ENCODE assay signal across 8 mouse cellular contexts in the genomic region with DNA sequence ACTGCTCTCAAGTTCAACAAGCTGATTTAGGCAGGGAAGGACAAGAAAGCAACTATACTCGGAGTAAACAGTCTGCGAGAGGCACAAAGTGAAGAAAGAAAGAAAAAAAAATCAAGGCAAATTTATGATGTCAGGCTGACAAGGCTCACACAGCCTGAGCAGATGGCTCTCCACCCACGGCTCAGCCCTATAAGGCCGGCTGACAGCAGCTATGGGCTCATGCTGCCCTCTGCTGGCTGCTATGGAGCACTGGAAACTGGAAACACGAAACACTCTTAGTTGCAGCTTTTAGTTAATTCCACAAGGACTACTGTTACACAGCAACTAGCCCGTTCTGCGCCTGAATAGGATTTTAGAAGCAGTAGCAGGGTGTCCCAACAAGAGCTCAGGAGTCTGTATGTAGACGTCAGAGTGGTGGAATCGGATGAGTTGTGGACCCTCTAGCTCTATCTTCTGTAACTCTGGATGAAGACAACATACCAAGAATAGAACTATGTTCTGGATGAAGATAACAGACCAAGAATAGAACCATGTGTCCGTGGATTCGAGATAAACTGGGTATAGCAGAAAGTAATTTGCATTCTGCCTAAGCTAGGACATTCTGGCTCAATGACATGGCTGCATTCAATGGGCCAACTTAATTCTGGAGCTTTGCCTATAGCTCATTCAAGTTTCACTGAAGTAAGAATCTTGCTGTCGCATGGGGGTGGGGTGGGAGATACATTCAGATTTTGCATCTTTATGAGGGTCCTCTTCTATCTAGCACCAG. TPM values are rescaled to one million over a fixed set of nuclear protein-coding genes. Genes with fewer than 3 reads are reported as not detected.
A peak's percentile ranks its signal among the peaks of the same experiment; 100 is the strongest.
DNase-seq lines count a peak whose midpoint lies in the region; ATAC-seq and TF ChIP-seq lines count a peak whose summit lies in the region.

No protein-coding gene starts in this region.

- H3K9ac ChIP-seq in forebrain, embryonic 11.5 days (ENCODE audit: low read length) = no peak overlapping the region
- no peak overlapping the region for H3K9ac ChIP-seq in liver, embryonic 15.5 days
- H3K9ac ChIP-seq in neural tube, embryonic 12.5 days = no peak overlapping the region

- peak; percentile 49; the same call in 1 of the 2 replicates for ATAC-seq in G1E (ENCODE audit: extremely low read depth, insufficient number of reproducible peaks, low FRiP score, poor library complexity, severe bottlenecking)
- peak; percentile 81 for ATAC-seq in forebrain, embryonic 11.5 days (replicated peaks; ENCODE audit: low FRiP score)
- ATAC-seq in liver, embryonic 15.5 days (ENCODE audit: insufficient read depth) = peak; percentile 47; the same call in 1 of the 2 replicates
- peak; percentile 85 for ATAC-seq in neural tube, embryonic 12.5 days (ENCODE audit: low FRiP score, low read depth)

- 34% methylated on average over 12 of the region's 12 CpGs for WGBS in forebrain, embryonic 11.5 days
- WGBS in liver, embryonic 15.5 days (ENCODE audit: insufficient replicate concordance) = 13% methylated on average over 12 of the region's 12 CpGs
- WGBS in neural tube, embryonic 12.5 days = 30% methylated on average over 12 of the region's 12 CpGs

- peaks cover 8% of the 10 kb centered on the region for H3K36me3 ChIP-seq in G1E (replicated peaks)
- no peaks in the 10 kb centered on the region for H3K36me3 ChIP-seq in forebrain, embryonic 11.5 days (ENCODE audit: control insufficient read depth, insufficient read depth, low read length)
- H3K36me3 ChIP-seq in liver, embryonic 15.5 days (replicated peaks) = no peaks in the 10 kb centered on the region
- H3K36me3 ChIP-seq in neural tube, embryonic 12.5 days = peaks cover 8% of the 10 kb centered on the region

- no peaks in the 10 kb centered on the region for H3K9me3 ChIP-seq in G1E (replicated peaks)
- H3K9me3 ChIP-seq in forebrain, embryonic 11.5 days (ENCODE audit: control insufficient read depth, low read length) = no peaks in the 10 kb centered on the region
- H3K9me3 ChIP-seq in liver, embryonic 15.5 days (replicated peaks) = no peaks in the 10 kb centered on the region
- H3K9me3 ChIP-seq in neural tube, embryonic 12.5 days = no peaks in the 10 kb centered on the region

- TF ChIP-seq CTCF in G1E (IDR thresholded peaks at IDR 0.05; ENCODE audit: low read depth, low read length) = peak; percentile 84

- DNase-seq in G1E (ENCODE audit: low spot score) = peak; percentile 67
- DNase-seq in c-Kit-positive CD71-negative TER-119-negative erythroid progenitor cells, embryonic 14.5 days (ENCODE audit: low read depth) = peak; percentile 70
- DNase-seq in forebrain, embryonic 11.5 days (ENCODE audit: low spot score) = peak; percentile 79
- peak; percentile 74 for DNase-seq in heart, postnatal 10 days
- DNase-seq in kidney, postnatal 36 days = peak; percentile 46 to 79
- DNase-seq in thymus, postnatal 10 days (ENCODE audit: low spot score in 2 of 2) = peak; percentile 26 to 69

- H3K4me3 ChIP-seq in G1E (ENCODE audit: low read depth, low read length) = no peak overlapping the region
- no peak overlapping the region for H3K4me3 ChIP-seq in forebrain, embryonic 11.5 days (ENCODE audit: low read depth, low read length)
- H3K4me3 ChIP-seq in liver, embryonic 15.5 days (replicated peaks) = no peak overlapping the region
- H3K4me3 ChIP-seq in neural tube, embryonic 12.5 days = no peak overlapping the region

- intact Hi-C loops in heart, postnatal 10 days (cut with DNase I) = loop anchor here (2.0 to 10.0 kb wide), 8 partner anchors 125 to 657 kb away; a partner anchor contains a TSS

- no peak overlapping the region for H3K4me2 ChIP-seq in forebrain, embryonic 11.5 days (ENCODE audit: low read depth, low read length, severe bottlenecking)
- H3K4me2 ChIP-seq in liver, embryonic 15.5 days = no peak overlapping the region
- H3K4me2 ChIP-seq in neural tube, embryonic 12.5 days (replicated peaks) = no peak overlapping the region

- peaks cover 6% of the 10 kb centered on the region; the same call in 1 of the 2 replicates for H3K4me1 ChIP-seq in G1E (ENCODE audit: insufficient read depth, low read depth, low read length)
- H3K4me1 ChIP-seq in forebrain, embryonic 11.5 days (replicated peaks; ENCODE audit: control insufficient read depth, insufficient read depth, low read length) = no peaks in the 10 kb centered on the region
- peaks cover 49% of the 10 kb centered on the region for H3K4me1 ChIP-seq in liver, embryonic 15.5 days (replicated peaks)
- peaks cover 5% of the 10 kb centered on the region; the same call in 1 of the 2 replicates for H3K4me1 ChIP-seq in neural tube, embryonic 12.5 days

- peaks cover 47% of the 10 kb centered on the region for H3K27me3 ChIP-seq in G1E (ENCODE audit: insufficient read depth, low read length)
- no peaks in the 10 kb centered on the region for H3K27me3 ChIP-seq in forebrain, embryonic 11.5 days (ENCODE audit: control insufficient read depth, insufficient read depth, low read length)
- H3K27me3 ChIP-seq in liver, embryonic 15.5 days = no peaks in the 10 kb centered on the region
- H3K27me3 ChIP-seq in neural tube, embryonic 12.5 days (replicated peaks) = no peaks in the 10 kb centered on the region

- H3K27ac ChIP-seq in forebrain, embryonic 11.5 days (ENCODE audit: low read depth, low read length) = no peak overlapping the region
- H3K27ac ChIP-seq in liver, embryonic 15.5 days (replicated peaks) = 0 out of 2 replicates have a peak overlapping the region, but pooled peaks have one; percentile 14
- H3K27ac ChIP-seq in neural tube, embryonic 12.5 days = no peak overlapping the region

RNA-seq across cellular contexts. Expression of a gene that starts 22.5 kb away (rescaled TPM):
- total RNA-seq in G1E (2014; fragmentation: Nextera tagmentation) (34.2 and 40.3 TPM in 2 replicates), G1E (2017) (32.9 and 50.2 TPM in 2 replicates)
- polyA plus RNA-seq in G1E (2012) = 0.77 and 1.0 TPM in 2 replicates
- polyA plus RNA-seq in forebrain, embryonic 11.5 days (2014; fragmentation: Nextera tagmentation; extraction: Ambion mirVana) = 56.5 and 59.4 TPM in 2 replicates
- 10 to 100 TPM; 49.1 to 50.0 TPM for total RNA-seq in heart, postnatal 10 days (2021)
- polyA plus RNA-seq in liver, embryonic 15.5 days (2015; fragmentation: Nextera tagmentation; extraction: Ambion mirVana) = 51.4 and 56.5 TPM in 2 replicates
- polyA plus RNA-seq in neural tube, embryonic 12.5 days (2016; fragmentation: Nextera tagmentation; extraction: Ambion mirVana) = 46.3 and 48.6 TPM in 2 replicates

RNA-seq across cellular contexts. Expression of a gene that starts 26.9 kb away (rescaled TPM):
- total RNA-seq in G1E (2014; fragmentation: Nextera tagmentation) (139 and 169 TPM in 2 replicates), G1E (2017) (147 and 163 TPM in 2 replicates)
- polyA plus RNA-seq in G1E (2012) = 25.6 and 38.1 TPM in 2 replicates
- polyA plus RNA-seq in forebrain, embryonic 11.5 days (2014; fragmentation: Nextera tagmentation; extraction: Ambion mirVana) = 201 and 211 TPM in 2 replicates
- total RNA-seq in heart, postnatal 10 days (2021) = 100 to 1,000 TPM; 542 to 553 TPM
- polyA plus RNA-seq in liver, embryonic 15.5 days (2015; fragmentation: Nextera tagmentation; extraction: Ambion mirVana) = 121 and 123 TPM in 2 replicates
- polyA plus RNA-seq in neural tube, embryonic 12.5 days (2016; fragmentation: Nextera tagmentation; extraction: Ambion mirVana) = 155 and 162 TPM in 2 replicates

Comparison
In these comparisons a context has a peak if more than half of its experiments do, and no peak if none do; other contexts are left out.
1. RNA of a gene that starts 22.5 kb away (polyA plus RNA-seq): 56.5 to 59.4 TPM in forebrain, embryonic 11.5 days, 51.4 to 56.5 TPM in liver, embryonic 15.5 days and 46.3 to 48.6 TPM in neural tube, embryonic 12.5 days; 0.77 to 1.0 TPM in G1E; every median in the first group is over 10 times any median in the second.
2. Peak in every context shown above with its lines, with median percentiles within 50 percentile points of each other: ATAC-seq and DNase-seq.